Mouse (Mus musculus): ENCODE measurements around the gene Tff2.
A peak's percentile ranks its signal among the peaks of the same experiment; 100 is the strongest.

Gene Tff2

DNA sequence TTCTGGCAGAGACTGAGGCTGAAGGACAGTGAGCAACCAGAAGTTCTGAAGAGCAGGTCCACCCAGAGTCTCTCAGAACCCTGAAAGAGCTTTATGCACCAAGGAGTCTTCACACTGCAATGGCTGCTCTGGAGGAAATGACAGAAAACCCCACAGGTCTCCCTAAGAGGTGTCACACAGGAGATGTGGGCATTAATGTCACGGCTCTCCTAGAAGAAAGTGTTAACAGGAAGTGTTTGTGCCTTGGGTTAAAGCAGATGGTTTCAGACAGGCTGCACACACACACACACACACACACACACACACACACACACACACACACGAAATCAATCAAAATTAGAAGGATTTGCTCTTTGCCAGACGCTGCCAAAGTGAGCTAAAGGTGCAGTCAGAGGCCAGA lies 7.8 kb downstream of the Tff2 start:
- no peak for DNase-seq (ENCODE audit: low read depth)

DNA sequence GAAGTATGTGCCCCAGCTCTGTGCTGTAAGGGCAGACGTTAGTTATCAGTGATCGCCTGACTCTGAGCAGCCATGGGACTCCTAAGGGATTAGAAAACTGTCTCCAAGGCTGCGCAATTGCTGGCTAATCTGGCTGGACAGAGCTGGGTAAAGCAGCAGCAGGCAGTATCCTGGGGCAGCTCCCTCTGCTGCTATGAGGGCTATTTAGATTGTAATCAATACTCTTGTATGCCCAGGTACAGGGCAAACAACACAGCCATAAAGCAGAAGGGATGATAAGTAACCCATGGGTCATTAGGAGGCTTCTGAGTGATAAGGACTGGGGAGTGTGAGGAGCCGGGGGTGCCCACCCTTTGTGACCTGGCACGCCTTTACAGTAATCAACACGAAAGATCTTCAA lies 9.2 kb downstream of the Tff2 start:
- DNase-seq (ENCODE audit: low read depth), result no peak

DNA sequence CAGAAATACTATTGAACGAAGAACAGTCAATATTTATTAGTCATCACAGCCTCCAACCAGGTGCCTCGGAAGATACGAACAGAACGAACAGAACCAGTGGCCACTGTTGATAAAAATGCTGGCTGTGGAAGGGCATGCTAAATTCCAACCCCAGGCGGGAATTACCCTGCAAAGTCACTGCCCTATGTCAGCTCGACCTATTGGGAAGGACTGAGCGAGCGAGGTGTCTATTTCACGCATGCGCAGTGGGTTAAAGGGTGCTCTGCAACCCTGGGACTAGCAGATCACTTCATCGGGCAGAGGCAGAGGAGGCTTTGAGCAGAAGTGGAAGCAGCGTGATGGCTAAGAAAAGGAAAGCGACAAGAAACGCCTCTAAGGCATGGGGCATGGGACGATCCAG lies 10.3 kb downstream of the Tff2 start:
- DNase-seq (ENCODE audit: low read depth), result no peak

DNA sequence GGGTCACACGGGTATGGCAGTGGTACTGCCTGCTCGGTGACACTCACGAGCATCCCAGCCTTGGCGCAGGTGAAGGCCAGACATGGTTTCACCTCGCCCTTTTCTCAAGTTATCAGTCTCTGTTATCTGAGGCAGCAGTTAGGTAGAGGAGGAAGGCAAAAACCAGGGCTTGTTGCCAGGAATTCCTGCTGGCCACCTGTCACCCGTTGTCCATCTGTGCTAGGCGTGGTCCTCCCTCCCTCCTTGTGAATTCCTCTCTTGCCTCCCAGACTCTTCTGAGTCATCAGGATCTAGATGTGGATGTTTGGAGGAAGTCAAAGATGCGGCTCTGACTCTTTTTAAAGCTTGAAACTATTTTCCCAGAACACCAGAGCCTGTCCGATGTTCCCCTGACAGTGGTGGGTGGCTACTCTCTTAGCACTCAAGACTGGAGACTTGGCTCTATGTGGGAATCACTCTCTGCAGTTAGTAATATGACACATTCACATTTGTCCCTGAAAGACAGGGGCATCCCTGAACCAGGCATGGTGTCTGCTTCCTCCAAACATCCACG lies 12.7 kb downstream of the Tff2 start:
- no peak for DNase-seq (ENCODE audit: low read depth)

DNA sequence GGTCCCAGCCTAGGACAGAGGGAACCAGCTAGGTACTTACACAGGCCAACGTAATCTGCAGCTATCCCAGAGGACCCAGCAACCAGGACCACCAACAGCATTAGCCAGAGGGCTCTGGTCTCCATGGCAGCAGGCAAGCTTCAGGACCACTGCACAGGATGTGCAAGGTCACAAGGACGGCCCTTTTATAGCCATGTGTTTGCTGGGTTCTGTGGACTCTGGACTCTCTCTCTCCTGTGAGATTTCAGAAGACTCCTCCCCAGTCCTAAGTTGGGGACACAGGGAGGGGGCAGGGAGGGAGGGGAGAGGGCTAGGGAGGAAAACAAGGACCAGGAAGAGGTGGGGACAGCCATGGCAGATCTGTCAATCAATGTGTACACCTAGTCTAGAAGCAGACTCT lies 14.6 kb downstream of the Tff2 start, which contains the start of gene Tff3:
TSS of gene Tff3 (minus strand) at position 195 of the 400 bp plus-strand sequence.
- DNase-seq (ENCODE audit: low read depth), result no peak

DNA sequence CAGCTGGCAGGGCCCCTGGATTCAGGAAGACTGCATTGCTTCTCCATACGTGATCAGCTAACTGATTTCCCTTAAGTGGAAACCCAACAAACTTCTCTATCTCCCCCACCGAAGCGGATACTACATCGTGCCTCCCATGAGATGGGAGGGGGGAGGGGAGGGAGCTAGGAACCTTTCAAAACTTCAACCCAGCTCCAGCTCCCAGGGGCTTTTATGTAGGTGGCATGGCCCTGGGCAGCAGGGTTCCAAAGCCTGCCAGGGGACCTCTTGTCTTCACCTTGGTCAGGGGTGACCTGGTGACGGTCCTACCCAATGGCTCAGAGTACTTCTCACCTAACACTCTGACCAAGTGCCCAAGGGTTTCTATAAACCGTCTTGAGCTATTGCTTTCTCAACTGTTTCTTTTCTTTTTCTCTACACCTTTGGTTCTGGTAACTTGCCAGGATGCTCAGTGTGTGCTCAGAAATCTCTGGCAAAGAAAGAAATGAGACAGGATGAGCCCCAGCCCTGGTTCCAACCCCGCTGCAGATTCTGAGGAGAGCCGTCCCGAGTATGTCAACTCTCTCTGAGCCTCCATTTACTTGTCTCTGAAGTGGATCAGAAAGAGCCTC lies 15.3 kb downstream of the Tff2 start:
- DNase-seq (ENCODE audit: low read depth), result no peak

DNA sequence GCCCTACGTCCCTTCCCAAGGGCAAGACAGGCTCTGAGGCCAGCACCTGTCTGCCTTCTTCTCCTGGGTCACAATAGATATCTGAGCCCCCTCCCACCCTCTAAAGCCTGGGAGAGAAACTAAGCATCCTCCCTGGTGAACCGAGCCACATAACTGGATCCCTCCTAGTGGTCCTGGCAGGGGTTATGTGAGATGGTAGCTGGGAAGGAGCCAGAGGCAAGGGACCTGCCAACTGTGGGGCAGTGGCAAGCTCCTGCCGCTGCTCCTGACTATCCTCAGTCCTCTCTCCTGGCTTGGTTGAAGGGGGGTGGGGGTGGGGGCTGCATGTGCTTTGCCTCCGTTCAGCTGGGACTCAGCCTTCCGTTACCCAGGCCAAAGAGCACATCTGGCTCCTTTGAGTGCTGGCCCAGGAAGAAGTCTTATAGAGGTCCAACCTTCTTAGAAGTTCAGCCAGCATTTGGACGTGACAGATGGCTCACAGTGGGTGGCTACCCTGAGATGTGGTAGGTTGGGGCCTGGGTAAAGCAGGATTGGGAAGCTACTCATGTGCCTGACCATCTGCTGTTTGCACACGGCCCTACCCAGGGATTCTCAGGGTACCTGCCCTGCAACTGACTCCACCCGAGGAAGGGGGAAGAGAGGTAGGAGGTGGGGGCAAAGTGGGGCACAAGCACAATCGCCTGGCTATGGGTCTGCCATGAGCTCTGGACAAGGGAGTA lies 18.4 kb downstream of the Tff2 start:
- DNase-seq (ENCODE audit: low read depth), result no peak

DNA sequence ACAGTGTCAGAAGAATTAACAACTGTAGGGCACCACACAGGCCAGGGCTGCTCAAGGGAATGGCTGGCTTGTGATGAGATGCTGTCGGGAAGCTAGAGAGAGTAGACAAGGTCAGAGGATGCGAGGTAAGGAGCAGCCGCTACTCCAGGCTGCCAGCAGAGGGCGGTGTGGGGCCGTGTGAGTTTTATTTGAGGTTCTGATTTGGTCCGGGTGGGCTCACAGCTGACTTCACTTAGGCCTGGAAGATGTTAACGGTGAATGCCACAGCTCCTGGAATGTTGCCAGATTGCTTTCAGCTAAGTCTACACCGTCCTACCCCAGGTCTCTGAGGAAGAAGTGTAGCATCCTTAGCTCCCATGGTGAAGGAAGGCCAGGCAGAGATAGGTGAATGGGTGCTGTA lies 22.1 kb downstream of the Tff2 start:
- peak; percentile 38 for DNase-seq (ENCODE audit: low read depth)

DNA sequence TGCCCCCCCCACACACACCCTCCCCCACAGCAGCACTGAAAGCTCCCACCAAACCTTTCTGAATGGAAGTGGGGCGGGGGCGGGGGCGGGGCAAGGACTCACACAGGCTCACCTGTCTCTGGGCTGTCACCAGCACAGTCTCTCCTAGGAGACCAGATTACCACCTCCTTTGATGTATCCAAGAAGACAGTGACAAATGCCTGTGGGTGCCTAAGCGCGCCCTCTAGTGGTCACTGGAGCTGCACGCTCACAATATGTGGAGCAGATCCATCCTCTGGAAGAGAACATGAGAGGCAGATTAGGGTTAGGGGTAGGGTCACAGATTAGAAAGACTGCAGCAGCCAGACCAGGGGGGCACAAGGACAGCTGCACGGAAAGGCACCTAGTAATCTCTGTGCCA lies 24.7 kb downstream of the Tff2 start:
- peak; percentile 60 for DNase-seq (ENCODE audit: low read depth)

DNA sequence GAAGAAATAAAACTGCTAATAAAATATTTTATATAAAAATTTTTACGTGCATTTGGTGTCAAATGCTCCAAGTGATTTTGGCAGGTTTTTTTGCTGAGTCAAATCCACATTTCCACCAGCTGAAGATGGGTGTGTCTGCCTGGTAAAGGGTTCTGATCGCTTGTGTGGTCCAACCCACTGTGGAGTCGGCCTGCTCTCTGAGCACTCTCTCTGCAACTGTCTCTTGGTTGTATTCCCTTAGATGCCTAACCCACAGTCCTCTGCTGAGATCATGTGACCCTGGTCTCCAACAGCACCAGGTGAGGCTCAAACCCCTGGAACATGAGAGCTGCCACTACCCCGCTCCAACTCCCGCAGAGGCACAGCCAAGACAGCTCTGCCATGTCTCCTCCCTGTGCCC lies 26.1 kb downstream of the Tff2 start:
- no peak for DNase-seq (ENCODE audit: low read depth)

DNA sequence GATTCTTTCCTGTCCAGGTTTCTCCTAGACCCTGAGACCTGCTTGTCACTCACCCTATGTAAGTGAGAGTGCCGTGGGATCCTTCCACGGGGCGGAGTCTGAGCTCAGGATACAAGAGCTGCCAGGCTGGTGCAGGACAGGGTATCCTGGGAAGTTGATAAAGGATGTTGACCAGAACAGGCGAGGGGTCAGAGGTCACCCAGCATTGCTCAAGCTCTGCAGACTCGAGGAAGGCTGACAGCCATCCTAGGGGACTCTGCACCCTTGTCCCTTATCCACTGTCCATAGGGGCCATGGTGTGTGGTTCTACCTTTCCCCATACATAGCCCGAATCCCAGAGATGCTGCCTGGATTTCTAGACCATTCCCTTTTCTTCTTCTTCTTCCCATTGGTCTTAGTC lies 28.0 kb downstream of the Tff2 start:
- no peak for DNase-seq (ENCODE audit: low read depth)

DNA sequence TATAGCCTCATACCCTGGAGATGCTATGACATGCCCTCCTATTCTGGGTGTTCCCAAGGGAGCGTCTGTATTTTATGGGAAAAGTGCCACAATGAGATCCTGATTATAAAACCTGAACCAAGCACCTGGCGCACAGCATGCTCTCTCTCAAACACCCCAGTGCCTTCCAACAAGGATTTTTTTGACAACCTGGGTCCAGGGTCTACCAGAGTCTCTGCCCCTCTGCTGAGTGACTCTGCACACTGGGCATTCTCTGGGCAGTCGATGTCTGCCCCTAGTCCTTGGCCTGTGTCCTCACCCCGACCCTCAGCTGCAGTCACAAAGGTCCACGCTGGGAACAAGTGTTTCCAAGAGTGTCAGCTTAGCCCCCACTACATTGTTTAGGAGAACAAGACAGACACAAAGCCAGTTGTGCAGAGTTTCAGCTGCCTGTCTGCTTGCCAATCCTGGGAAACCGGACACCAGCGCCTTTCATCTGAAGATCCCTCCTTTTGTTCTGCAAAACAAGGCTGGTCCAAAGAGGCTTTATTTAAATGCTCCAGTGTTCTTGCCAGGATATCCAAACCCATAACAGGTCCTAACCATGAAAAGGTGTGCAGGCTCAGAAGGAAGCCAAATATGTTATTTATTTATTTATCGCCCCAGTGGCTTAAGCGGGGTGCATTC lies 30.8 kb downstream of the Tff2 start:
- no peak for DNase-seq (ENCODE audit: low read depth)

DNA sequence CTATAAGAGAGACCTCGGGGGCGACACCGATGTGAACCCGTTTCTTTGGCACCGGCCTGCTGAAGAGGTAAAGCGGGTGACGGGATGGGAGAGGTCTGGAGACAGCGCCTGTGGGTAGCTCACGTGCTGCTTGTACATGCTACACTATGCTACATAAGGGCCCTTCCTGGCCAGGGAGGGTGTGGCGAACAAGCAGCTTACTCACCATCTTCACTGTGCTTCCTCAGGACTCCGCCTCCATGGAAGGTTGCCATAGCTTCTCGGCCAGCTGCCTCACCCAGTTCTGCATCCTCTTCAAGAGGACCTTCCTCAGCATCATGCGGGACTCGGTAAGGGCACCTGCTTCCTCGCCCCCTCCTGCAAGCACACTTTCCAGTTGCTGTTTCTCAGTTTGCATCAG lies 35.7 kb downstream of the Tff2 start:
- no peak for DNase-seq (ENCODE audit: low read depth)

DNA sequence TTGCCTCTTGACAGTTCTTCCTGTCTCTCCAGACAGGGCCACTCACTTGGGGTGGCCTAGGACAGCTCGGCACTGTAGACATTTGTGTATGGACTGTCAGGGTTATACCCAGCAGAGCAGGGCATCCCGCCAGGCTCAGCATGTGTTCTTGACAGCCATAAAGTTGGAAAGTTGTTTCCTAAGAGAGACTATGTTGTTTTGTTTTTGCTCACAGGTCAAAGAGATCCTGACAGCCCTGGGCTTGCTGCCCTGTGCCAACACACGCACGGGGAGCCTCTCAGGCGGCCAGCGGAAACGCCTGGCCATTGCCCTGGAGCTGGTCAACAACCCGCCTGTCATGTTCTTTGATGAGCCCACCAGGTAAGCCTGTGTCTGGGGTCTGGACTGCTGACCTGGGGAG lies 40.3 kb downstream of the Tff2 start:
- no peak for DNase-seq (ENCODE audit: low read depth)

DNA sequence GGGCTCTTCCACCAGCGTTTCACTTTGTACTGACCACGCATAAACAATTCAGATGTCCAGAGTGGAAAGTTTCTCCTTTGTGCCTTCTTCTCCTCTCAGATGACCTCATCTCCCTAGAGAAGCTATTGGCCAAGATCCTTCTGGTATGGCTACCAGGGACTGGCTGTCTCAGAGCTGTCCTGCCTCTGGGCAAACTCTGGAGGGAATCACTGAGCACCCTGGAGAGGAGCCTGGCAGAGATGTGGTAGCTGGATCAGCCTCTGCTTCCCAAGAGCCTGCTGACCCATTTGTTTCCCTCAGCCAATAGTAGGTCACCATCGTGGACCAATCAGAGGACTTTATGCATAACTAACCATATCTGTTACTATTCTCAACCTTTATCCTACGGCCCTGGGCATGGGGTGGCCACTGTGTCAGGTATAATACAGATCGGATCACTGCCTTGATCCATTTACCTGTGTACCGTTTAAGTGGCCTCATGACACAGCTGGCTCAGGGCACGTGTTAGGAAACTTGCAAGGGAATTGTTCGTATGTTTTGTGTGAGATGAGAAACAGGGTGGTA lies 41.0 kb downstream of the Tff2 start:
- DNase-seq (ENCODE audit: low read depth), result no peak

DNA sequence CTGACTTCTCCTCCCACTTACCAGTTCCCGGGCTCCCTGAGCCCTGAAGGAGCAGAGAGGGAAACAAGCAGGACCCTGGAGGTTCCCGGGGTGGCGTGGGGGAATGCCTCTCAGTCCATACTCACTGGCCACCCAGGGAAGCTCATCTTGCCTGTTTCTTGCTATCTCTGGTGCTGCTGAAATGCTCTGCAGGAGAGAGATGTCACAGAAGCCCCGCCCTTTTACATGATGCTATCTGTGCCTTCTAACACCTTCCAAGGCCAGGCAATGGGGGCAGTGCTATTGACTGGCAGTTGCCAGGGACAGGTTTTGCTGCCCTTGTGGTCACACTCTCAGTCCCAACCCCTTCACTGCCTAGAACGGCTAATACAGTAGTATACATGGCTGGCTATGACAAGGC lies 45.3 kb downstream of the Tff2 start:
- no peak for DNase-seq (ENCODE audit: low read depth)

DNA sequence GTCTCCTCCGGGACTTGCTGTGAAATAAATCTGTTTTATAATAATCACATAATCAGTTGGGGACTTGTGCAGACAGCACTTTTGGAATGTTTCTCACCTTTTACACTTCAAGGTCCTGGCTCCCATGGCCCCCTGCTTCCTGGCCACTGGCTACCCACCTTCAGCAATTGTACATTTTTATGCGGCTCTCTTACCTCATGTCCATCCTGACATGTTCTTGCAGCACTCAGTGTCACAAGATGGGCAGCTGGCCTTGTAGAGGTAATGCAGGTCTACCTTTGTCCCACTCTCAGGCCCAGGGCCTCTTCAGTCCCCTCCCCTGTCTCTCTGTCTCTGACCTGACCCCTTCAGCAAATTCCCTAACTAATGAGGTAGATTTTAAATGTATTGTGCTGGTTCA lies 47.2 kb downstream of the Tff2 start:
- DNase-seq (ENCODE audit: low read depth), result no peak

DNA sequence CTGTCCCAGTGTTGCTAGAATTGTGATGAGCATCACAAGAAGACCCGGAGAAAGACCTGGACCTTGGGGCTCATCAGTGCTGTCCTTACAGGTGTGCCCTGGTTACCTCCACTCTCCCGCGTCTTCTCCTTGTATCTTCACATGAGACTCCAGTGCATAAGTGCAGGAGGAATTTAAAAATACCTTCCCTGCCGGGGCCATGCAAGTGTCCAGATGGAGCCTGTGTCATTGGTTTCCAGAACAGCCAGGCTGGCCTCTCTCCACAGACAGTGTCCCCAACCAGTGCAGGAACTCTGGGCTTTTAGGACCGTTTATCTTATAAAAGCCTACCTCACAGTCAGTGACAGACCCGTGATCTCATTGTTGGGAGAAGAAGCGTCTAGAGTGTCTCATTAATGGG lies 48.5 kb downstream of the Tff2 start:
- no peak for DNase-seq (ENCODE audit: low read depth)

DNA sequence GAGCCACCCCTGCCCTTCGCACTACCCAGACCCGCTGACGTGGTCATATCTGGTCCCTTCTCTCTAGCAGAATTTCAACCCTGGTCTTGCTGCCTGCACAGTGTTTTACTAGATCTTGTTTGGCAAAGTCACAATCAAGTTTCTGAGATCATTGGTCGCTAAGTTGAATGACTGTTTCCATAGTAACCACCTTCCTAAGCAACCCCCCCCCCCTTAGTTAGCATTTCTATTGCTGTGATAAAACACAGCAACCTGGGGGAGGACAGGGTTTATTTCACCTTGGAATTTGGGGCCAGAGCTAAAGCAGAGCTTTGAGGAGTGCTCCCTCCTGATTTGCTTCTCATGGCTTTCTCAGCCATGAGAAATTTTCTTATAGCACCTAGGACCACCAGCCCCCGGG lies 49.3 kb downstream of the Tff2 start:
- DNase-seq (ENCODE audit: low read depth), result no peak

Measured in c-Kit-positive CD71-positive TER-119-negative erythroid progenitor cells, embryonic 14.5 days (primary cell).